Mouse (Mus musculus) thymus, adult 18-20 months (tissue): Measurements from ENCODE around the gene Mfap2.

Experiments used
- DNase-seq, 2 experiments: peaks; one replicate each; pipeline ENCODE4 v3.0.0; 2022; ENCODE audit warnings: mixed read lengths in 2 of 2

Gene Mfap2

DNA sequence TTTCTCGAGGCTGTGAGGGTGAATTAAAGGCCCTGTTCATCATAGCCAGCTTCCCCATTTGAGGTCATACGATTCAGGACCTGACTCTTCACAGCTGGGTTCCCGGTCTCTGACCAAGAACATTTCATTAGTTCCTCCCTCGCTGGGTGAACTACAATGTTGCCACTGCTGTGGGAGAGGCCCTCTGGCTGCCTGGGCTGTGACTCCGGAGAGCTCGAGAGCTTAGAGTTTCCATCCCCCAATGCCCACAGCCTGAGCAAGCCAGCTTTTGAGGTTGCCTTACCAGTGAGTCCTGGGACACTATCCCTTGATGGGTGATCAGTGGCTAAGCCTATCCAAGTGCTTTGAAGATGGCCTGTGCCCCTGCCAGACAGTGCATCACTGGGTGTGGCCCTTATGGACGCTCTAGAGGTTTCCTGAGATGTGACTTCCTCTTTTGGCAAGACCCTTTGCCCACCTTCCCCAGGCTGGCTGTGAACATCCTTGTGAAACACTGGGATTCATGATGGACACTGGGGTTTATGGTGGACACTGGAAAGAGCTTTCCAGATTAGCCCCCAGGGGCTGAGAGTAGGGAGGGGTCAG is 21.4 kb upstream of the Mfap2 start:
- no peak for DNase-seq

DNA sequence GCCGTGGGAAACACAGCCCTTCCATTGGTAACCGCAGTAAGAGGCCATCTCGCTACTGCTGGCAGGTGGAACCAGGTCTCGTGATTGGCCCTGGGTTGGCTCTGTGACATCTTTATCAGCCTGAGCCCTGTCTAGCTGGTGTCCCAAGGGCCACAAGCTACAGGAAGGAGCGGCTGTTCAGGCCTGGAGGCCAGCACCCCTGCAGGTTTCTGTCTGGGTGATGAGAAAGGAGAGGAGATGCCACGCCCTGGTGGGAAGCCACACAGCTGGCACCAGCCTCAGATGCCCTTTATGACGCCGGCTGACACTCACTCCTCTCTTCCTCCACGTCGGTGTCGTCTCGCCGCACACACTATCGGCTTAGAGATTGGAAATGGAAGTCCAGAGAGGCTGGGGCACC is 20.8 kb upstream of the Mfap2 start:
- DNase-seq = no peak

DNA sequence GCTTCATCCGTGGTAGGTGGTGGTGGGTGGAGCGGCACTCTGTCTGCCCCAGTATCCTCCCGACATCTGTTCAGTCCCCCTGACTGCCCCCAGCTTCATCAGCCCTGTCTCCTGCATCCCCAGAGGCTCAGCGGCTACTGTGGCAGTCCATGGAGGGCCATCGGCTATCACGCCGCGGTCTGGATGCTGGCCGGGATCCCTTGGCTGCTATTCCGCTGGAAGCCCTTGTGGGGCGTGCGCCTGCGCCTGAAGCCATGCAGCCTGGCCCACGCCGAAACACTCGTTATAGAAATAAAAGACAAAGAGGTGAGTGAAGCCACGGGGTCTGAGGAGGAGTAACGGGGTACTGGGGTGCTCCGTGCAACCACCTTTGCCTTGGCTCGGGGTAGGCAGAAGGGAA is 18.0 kb upstream of the Mfap2 start:
- no peak for DNase-seq

DNA sequence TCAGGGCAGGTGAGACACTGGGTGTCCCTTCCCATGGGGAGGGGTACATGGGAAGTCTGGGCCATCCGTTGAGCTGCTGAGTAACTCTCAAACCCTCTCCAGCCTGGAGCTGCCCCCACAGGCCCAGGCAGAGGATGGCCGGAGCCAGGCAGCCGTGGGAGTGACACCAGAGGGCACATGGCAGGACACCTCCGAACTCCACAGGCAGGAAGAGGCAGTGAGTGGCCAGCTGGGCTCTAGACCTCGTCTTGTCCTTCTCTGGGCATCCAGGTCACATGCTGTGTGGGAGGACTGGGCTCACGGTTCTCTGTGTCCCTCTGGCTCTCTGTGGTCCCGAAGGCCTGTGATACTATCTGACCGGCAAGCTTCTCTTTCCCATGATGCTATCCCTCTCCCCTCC is 16.4 kb upstream of the Mfap2 start:
- no peak for DNase-seq

DNA sequence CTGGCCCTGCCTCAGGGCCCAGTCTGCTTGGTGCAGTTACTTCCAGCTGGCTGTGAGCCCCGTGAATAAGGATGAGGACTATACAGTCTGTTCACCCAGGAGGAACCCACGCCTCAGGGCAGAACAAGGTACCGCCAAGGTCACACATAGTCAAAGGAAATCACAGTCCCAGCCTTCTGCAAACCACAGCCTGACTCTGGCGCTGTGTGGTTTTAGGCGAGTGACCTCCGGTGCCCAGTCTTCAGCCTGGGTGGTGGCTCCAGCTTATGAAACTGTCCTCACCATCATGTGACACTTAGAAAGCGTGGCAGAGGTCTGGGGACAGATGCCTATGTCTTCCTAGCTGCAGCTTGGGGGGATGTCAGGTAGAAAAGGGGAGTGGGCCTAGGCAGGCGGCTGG is 14.4 kb upstream of the Mfap2 start:
- no peak for DNase-seq

DNA sequence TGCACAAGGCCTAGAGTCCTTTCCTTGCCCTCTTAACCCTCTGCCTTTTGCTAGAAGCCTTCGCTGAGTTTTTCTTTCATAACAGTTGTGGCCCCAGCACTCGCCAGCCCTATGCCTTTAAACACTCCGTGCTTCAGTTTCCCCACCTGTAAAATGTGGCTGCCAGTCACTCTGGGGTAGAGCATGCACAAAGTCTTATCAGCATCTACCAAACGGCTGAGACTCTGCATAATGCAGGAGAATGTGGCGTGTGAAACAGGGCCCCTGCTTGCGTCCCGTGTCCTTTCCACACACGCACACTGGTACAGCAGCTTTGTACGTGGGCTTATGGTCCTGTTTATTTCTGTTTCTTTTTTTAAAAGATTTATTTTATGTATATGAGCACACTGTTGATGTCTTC is 13.4 kb upstream of the Mfap2 start:
- no peak for DNase-seq

DNA sequence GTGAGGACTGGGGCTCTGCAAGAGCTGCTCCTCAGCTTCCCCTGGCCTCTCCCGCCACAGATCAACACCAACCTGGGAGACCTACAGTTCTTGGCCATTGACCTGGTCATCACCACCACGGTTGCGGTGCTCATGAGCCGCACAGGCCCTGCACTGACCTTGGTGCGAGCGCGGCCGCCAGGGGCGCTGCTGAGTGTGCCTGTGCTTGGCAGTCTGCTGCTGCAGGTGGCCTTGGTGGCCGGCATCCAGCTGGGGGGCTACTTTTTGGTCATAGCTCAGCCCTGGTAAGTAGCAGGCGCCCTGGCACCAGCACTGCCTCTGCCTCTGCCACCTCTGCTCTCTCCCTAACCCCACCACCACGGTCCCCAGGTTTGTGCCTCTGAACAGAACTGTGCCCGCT is 4.2 kb upstream of the Mfap2 start:
- DNase-seq = no peak

DNA sequence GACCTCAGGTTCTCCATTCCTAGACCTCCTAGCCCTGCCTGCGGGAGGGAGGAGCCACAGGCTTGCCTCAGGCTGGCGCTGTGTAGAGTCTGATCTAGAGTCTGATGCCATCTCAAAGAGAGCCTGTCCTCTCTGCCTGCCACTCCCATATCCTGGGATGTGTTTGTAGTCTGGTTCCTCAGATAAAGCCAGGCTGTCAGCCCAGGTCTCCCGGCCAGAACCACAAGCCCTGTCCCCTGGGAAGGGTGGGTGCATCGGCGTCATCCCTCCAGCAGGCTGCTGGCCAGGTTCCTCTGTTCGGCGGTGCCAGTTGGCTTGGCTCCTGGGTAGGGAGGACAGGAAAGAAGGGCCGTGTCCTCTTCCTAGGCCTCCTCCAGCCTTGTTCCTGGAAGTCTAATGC is 2.2 kb upstream of the Mfap2 start:
- DNase-seq = no peak

DNA sequence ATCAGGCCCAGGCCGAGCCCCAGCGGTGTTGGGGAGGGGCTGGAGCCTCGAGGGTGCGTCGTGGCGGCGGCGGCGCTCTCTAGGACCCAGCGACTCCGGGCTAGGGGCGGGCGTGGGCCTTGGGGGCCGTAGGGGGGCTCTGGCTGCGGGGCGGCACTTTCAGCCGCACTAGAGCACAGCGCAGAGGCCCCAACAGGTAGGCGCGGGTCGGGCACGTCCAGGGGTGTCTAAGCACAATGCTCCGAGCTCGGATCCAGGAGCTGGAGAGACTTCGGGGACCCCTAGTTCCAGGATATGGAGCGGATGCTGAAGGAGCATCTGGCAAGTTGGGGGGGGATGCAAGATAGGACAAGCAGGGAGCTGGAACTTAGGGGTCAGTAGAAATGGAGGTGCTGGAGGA is 308 bp downstream of the Mfap2 start:
- DNase-seq = no peak

DNA sequence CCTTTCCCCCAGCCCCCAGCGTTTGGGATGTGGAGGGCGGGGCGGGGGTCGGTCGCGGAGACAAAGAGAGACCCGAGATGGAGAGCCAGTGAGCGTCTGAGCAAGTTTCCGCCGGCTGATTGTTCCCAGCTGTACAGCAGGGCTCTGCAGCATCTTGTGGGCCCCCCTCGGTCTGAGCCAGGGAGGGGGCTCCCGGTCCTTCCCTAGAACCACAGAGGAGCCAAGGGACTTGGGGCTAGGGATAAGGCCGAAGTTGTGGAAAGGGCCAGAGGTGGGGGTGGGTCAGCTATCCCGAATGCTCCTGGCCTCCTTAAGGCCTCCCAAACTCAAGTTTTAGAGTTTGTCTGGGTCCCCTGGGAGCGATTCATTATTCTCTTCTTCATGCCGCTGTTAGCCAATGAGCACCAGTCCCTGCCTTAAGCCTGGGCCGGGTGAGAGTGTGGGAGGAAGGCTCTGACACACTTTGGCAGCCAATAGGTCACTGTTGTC is 767 bp downstream of the Mfap2 start:
- no peak for DNase-seq

DNA sequence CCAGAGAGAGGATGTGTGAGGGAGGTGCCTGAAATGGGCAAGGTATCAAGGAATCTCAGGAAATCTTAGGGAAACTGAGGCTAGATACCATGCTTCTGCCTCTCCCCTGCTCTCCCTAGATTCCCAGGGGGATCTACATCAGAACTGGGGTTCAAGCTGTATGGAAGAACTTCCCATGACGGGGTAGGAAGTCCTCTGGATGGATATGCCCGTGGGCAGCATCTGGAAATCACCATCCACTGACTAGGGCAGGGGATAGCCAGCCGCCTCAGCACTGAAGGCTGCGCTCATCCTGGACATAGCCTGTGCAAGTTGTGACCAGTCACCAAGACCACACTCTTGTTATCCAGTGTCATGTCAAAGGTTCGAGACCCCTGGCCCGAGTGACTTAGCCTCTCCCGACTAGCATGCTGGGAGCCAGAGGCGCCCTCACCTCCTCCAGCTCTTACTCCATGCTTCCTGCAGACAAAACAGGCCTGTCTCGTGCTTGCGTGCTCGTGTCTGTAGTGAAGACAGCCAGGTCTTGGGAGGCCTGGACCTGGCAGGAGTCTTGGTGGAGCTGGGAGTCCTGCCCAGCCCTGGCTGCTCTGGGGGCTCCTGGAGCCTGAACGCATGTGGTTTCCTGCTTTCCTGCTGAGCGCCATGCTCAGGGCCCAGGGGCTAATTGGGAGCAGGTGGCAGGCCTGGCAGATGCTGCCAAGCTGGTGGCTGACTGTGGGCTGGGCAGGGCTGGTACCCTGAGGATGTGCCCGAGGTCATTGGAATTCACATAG is 1.5 kb downstream of the Mfap2 start:
- DNase-seq = no peak

DNA sequence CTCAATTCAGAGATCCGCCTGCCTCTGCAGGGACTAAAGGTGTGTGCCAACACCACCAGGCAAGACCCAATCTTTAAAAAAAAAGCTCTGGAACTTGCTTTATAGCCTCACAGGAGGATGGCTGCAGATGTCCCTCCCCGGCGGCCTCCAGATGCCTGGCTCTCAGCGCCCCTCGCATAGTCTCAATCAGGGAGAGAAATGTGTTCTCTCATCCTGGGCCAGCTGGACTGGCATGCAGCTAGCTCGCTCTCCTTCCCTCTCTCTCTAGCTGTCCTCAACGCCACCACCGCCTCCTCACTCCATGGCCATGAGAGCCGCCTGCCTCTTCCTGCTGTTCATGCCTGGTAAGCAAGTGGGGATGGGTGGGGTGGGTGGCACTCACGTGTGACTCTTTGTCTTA is 2.3 kb downstream of the Mfap2 start:
- no peak for DNase-seq

DNA sequence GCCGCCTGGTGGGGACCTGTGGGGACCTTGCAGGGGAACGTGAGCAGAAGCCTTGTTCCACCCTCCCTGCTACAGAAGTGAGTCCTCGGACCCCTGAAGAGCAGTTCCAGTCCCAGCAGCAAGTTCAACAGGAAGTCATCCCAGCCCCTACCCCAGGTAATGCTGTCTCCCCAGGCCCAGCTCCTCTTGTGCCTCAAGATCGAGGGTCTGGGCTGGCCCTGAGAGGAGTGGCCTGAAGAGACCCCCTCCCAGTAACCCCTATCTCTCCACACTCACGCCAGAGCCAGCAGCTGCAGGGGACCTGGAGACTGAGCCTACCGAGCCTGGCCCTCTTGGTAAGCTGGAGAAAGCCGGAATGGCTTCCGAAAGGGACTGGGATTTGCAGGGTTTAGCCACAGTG is 3.9 kb downstream of the Mfap2 start:
- DNase-seq = no peak

DNA sequence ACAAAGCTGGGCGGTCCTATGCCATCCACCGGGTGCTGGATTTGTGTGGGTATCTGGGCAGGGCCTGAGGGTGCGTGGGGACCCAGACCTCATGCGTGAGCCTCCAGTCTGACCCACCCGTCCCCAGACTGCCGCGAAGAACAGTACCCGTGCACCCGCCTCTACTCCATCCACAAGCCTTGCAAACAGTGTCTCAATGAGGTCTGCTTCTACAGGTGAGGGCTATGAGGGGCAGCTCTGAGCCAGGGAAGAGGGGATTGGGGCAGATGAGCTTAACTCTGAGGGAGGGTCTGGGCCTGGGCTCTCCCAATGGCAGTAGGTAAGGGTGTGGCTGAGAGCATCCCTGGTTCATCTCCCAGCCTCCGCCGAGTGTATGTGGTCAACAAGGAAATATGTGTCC is 4.6 kb downstream of the Mfap2 start:
- no peak for DNase-seq

DNA sequence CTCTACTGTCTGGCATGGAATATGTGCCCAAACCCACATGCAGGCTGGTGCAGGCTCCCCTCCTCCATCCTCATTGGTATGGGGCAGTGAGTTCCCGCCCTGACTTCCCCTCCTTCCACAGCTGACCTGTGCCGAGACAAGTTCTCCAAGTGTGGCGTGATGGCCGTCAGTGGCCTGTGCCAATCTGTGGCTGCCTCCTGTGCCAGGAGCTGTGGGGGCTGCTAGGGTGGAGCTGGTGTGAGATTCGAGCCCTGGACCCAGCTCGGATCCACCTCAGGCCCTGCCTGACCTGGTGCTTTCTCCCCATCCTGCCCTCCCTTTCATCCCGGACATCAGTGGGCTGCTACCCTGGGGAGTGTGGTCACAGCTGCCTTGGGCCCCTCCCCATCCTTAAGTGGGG is 5.1 kb downstream of the Mfap2 start:
- DNase-seq = no peak

DNA sequence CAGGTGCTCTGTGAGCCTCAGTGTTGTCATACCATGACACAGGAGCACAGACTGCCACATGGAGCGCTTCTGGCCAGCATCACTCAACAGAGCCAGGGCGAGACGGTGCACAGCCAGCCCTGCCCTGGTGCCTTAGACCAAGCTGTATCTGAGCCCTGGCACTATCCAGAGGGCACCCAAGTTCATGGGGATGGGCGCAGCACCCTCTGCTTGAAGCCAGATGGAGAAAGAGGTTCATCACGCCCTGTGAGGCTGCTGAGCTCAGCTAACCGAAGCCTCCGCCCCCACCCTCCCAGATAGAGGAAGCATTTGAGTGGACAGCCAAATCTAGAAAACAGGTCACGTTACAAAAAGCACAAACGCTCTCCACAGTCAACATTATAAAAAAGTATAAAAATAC is 6.1 kb downstream of the Mfap2 start:
- DNase-seq = no peak

DNA sequence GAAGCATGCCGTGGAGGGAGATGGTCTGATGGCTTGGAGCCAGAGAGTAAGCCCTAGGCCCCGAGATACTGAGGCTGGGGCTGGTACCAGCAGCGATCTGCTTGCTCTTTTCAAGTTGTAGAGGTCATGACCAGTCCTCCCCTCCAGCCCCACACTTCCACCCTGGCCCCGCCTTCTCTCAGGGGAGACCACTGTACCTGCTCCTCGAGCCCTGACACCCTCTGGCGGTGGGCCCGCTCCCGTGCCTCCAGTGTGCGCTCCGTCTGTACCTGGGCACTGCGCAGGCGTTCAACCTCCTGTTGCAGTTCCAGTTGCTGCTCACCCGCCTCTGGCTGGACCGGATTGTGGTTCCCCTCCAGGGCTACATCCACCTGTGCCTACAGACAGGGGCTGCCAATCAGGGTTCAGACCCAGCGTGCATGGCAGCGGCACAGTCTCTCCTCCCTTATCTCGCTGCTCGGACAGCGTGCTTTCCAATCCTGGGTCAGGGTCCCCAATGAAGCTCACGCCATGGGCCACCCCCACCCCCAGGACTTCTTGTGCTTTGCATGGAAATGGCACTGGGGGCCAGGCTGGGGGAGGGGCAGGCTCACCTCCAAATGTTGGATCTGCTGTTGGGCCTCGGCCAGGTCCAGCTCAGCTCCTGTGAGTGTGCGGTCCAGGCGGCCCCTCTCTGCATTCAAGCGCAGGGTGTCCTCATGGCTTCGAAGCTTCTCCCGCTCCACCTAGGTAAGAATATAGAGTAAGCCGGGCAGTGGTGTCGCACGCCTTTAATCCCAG is 7.6 kb downstream of the Mfap2 start:
- DNase-seq = no peak

DNA sequence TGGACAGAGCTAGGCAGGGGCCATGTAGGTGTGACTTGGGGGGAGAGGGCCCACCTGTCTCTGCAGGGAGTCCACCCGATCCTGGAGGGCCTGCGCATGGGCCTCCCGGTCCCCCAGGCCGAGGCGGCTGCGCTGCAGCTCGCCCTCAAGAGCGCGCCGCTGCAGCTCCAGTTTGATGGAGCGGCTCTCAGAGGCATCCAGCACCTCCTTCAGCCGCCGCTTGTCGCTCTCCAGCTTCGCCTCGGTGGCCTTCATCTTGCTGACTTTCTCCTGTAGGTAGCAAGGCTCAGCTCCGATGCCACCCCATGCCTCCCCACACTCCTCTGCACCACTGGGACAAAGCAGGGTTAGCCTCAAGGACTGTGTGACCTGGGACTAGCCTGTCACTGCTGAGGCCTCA is 10.0 kb downstream of the Mfap2 start:
- DNase-seq = no peak

DNA sequence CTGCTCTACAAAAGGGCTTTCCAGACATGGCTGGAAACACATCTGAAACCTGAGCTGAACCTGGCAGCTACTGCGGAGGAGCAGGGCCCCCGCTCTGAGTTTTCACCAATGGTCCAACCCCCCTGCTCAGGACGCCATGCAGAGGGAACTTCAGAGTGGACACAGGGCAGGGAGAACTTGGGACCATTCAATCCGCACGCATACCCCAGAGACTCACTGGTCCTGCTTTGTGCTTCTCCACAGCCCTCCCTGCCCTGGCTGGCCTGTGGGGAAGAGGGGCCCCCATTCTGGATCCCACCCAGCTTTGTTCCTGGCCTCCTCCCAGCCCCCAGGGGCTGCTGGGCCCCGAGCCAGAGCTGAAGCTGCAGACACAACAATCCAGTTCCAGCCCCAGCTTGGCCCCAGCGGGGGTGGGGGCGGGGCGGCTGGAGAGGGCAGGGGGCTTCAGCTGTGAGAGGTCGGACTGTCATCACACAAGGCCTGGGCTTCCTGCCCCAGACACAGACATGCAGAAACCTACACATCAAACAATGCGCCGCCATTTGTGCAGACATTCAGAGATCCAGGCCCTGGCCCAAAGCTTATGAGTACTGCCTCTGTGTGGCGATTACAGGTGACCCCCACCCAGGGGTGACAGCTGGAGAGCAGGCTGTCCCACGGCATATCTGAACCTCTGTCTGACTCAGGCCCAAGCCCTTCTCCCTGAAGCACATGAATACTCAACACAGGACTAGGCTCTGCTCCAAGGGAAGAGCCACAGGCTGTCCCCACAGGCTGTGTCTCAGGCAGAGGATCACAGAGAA is 10.8 kb downstream of the Mfap2 start:
- DNase-seq = no peak

DNA sequence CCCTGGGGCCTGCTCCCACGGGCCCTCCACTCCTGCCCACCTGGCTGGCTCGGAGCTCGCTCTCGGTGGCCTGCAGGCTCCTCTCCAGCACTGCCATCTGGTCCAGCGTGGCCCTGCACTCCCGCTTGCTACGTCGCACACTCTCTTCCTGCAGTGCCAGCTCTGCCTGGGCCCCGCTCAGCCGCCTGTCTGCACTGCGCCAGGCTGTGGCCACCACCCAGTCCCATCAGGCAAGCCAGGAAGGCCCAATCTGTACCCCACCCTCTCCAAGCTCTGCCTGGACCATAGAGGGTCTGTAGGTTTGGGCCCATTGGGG is 11.4 kb downstream of the Mfap2 start:
- DNase-seq = no peak

DNA sequence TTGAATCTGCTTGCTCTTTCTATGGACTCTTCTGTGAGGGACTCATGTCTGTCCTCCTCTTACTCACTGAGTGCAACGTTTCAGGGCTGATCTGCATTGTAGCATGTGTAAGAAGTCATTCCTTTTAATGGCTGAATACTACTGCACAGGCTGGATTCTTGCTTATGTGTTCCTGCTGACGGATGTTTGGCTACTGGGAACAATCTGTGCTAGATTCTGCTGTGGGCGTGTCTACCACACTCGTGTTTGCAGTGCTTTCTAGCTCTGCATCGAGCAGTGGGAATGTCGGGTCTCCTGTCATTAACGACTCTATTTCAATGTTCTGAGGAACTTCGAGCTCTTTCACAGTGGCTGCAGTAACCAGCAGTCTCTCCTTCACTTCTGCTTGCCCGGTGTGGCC is 13.8 kb downstream of the Mfap2 start:
- DNase-seq = no peak

DNA sequence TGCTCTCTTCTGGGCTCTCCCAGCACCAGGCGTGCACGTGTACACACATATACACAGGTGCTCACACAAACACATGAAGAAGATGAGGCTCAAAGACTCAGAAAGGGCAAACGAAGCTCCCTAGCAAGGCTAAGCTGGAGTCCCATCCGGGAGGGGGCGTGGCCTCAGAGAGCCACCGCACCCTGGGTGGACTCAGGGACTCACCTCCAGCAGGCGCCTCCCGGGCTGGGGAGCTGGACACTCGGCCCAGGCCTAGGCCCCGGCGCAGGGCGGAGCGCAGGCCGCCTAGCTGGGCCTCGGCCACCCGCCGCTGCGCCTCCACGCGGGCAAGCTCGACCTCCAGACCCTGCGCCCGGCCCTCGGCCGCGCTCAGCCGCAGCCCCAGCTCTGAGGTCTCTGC is 14.8 kb downstream of the Mfap2 start:
- no peak for DNase-seq

DNA sequence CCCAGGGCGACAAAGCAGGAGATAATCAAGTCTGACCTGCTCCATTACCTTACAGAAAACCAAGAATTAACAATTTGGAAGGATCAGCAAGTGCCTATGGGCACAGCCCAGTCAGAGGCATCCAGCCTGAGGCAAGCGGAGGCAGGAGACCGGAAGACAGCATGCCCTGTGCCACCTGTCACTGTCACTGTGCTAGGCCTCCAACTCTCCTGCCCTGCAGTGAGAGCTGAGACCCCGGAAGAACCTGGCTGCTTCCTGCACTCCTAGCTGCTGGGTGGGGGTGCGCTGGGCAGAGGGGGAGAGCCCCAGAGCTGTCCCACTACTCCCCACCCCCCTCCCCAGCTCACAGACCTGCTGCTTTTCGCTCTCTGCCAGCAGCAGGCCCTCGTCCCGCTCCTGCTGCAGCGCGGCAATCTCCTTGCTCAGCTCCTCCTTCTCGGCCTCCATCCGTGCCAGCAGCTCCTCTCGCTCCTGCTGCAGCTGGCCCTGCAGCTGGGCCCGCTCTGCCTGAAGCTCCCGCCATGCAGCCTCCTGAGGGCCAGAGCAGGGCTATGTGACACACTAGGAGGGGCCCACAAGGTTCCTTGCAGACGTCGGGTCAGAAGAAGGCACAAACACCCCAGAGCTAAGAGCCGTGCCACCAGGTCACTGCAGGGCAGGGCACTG is 20.5 kb downstream of the Mfap2 start:
- no peak for DNase-seq
